Mouse (Mus musculus): ENCODE results near the gene Kcnip2. TPM values are rescaled to one million over a fixed set of nuclear protein-coding genes. Genes with fewer than 3 reads are reported as not detected.

Gene Kcnip2
- not detected for polyA plus RNA-seq (2014; fragmentation: Illumina TruSeq; extraction: RNeasy Lipid Tissue Mini Kit (QIAGEN cat#74804))

GRCm38 (mm10) chr19:45815831-45816405 lies at the start of gene Kcnip2:
Gene Kcnip2, minus strand, starts transcription at chr19:45816061.

DNA sequence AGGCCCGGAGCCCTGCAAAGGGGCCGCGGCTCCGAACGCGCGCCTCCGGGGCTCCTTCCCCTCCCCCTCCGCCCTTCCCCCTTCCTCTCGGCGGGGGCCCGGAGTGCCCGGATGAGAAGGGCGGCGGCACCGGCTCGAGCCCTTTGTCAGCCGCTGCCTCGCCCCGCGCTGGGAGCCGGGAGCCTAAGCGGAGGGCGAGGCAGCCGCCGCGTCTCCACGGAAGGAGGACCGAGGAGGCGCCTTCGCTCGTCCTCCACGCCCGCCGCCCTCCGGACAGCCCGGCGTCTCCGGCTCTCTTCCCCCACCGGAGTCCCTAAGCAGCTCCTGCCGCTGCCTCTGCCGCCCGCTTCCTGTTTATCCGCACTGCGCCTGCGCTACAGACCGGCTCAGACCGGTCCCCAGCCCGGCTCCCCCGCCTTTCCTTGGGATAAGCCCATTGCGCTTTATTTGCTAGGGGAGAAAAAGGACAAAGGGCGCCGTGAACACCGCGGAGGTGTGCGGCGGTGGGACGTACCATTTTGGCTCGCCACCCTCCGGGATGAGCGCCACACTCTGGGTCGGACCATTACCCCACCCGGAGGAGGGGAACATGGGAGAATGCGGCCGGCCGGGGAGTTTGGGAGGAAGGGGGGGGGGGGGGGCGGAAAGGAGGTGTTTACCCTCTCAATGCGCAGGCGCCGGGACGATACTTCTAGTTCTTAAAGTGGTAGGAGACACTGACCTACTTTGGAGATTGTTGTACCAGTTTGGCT lies 32.5 kb downstream of the Kcnip2 start, which contains the start of gene Mgea5:
Gene Mgea5, minus strand, starts transcription at position 657 of the 752 bp plus-strand sequence.

GRCm38 (mm10) chr19:45749243-45750043 lies 66.4 kb downstream of the Kcnip2 start, which contains the start of gene Npm3:
Gene Npm3, minus strand, starts transcription at chr19:45749591.

DNA sequence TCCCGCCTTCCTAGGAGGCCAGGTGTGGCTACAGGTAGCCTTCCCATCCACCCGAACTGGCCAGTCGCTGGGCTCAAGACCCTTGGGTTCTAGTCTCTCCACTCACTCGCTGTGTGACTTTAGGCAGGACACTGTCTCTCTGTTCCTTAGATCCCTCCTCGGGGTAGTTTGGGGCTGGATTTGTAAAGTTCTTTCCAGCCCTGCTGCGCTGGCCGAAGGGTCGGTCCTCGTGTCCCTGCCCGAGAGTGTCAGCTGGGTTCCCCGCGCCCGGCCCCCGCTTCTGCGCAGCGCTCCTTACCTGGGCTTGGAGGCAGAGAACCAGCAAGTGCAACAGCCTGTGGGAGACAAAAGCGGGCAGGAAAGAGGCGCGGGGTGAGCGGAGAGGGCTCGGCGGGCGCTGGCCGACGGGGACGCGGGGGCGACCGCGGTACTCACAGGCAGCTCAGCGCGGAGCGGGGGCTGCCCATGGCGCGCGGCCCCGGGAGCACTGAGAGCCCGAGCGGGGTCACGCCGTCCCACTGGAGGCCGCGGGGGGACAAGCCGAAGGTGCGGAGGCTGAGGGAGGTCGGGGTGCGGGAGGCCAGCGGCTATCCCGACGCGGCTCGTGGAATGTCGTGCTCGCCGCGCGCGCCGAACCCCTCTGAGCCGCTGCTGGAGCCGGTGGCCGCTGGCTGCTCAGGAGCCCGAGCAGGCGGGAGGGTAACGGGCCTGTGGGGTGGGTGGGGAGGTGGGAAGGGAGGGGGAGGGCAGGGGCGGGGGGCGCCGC lies 73.5 kb downstream of the Kcnip2 start, which contains the start of gene Fgf8:
Gene Fgf8, minus strand, starts transcription at position 698 of the 766 bp plus-strand sequence.

Other genes starting within 250 kb of the Kcnip2 start
- 1.2 TPM for gene Fbxw4, start 155.7 kb downstream of the Kcnip2 start, polyA plus RNA-seq (2014; fragmentation: Illumina TruSeq; extraction: RNeasy Lipid Tissue Mini Kit (QIAGEN cat#74804))
- gene Fgf8, start 73.1 kb downstream of the Kcnip2 start, polyA plus RNA-seq (2014; fragmentation: Illumina TruSeq; extraction: RNeasy Lipid Tissue Mini Kit (QIAGEN cat#74804)): not detected
- 22.2 TPM for gene Npm3, start 66.5 kb downstream of the Kcnip2 start, polyA plus RNA-seq (2014; fragmentation: Illumina TruSeq; extraction: RNeasy Lipid Tissue Mini Kit (QIAGEN cat#74804))
- 159 TPM for gene Mgea5, start 32.2 kb downstream of the Kcnip2 start, polyA plus RNA-seq (2014; fragmentation: Illumina TruSeq; extraction: RNeasy Lipid Tissue Mini Kit (QIAGEN cat#74804))
- 34.5 TPM for gene Armh3, start 182.4 kb upstream of the Kcnip2 start, polyA plus RNA-seq (2014; fragmentation: Illumina TruSeq; extraction: RNeasy Lipid Tissue Mini Kit (QIAGEN cat#74804))
- 0.31 TPM for gene Hps6, start 187.4 kb upstream of the Kcnip2 start, polyA plus RNA-seq (2014; fragmentation: Illumina TruSeq; extraction: RNeasy Lipid Tissue Mini Kit (QIAGEN cat#74804))
- gene Pprc1, start 228.8 kb upstream of the Kcnip2 start, polyA plus RNA-seq (2014; fragmentation: Illumina TruSeq; extraction: RNeasy Lipid Tissue Mini Kit (QIAGEN cat#74804)): 11.4 TPM
- gene Ldb1, start 229.2 kb upstream of the Kcnip2 start, polyA plus RNA-seq (2014; fragmentation: Illumina TruSeq; extraction: RNeasy Lipid Tissue Mini Kit (QIAGEN cat#74804)): 24.1 TPM